Mouse (Mus musculus) kidney, embryonic 14.5 days (tissue): ENCODE data around the gene Ubxn11. TPM values are rescaled to one million over a fixed set of nuclear protein-coding genes. Genes with fewer than 3 reads are reported as not detected.
A peak's percentile ranks its signal among the peaks of the same experiment; 100 is the strongest.

Experiments
- ATAC-seq: fragments of 200-750 bp; cut with Nextera tagmentation; 2 replicates; pipeline ENCODE4 v1.8.0; 2017; ENCODE audit warnings: moderate number of reproducible peaks, mild to moderate bottlenecking, moderate TSS enrichment, moderate library complexity; ENCODE audit not compliant: low FRiP score, low TSS enrichment
- H3K27ac ChIP-seq: fragments of 300-500 bp; sonication (generic); 2 replicates; pipeline ENCODE4 v1.5.1; 2014; ENCODE audit warnings: low read depth, mild to moderate bottlenecking, low read length, moderate library complexity, mixed read lengths
- H3K27me3 ChIP-seq: fragments of 300-500 bp; sonication (generic); 2 replicates; pipeline ENCODE4 v1.6.1; 2014; ENCODE audit warnings: mild to moderate bottlenecking, low read length; ENCODE audit not compliant: control insufficient read depth, insufficient read depth
- H3K36me3 ChIP-seq: fragments of 300-500 bp; sonication (generic); 2 replicates; pipeline ENCODE4 v1.6.1; 2014; ENCODE audit warnings: low read length, mixed read lengths; ENCODE audit not compliant: control insufficient read depth, insufficient read depth
- H3K4me1 ChIP-seq: fragments of 300-500 bp; sonication (generic); 2 replicates; pipeline ENCODE4 v1.6.1; 2014; ENCODE audit warnings: low read length, mixed read lengths; ENCODE audit not compliant: control insufficient read depth, insufficient read depth
- H3K4me2 ChIP-seq: fragments of 300-500 bp; sonication (generic); replicated peaks from 2 replicates; pipeline ENCODE4 v1.6.1; 2014; ENCODE audit warnings: low read depth, mild to moderate bottlenecking, low read length
- H3K4me3 ChIP-seq: fragments of 300-500 bp; sonication (generic); 2 replicates; pipeline ENCODE4 v1.5.1; 2014; ENCODE audit warnings: mild to moderate bottlenecking, low read length
- H3K9ac ChIP-seq: fragments of 300-500 bp; sonication (generic); 2 replicates; pipeline ENCODE4 v1.6.1; 2014; ENCODE audit warnings: low read depth, mild to moderate bottlenecking, low read length, moderate library complexity
- H3K9me3 ChIP-seq: fragments of 300-500 bp; sonication (generic); 2 replicates; pipeline ENCODE4 v1.6.1; 2016; ENCODE audit warnings: low read length; ENCODE audit not compliant: control insufficient read depth
- WGBS: fragments of 180-500 bp; shearing (Covaris S2); extraction: QIAGEN DNeasy Blood & Tissue Kit; methylation state at CpG from one replicate; pipeline ENCODE4 v1.1.7; 2014; 5-methylcytosine and 5-hydroxymethylcytosine counted together
- polyA plus RNA-seq: library from polyadenylated mRNA; unstranded; fragments of >200 nt; fragmentation: Nextera tagmentation; extraction: Ambion mirVana; gene quantifications from 2 replicates; pipeline ENCODE4 v1.2.1, GENCODE M21; 2014

Gene Ubxn11
- polyA plus RNA-seq, 1 experiment from 2014 or later = 9.3 TPM

DNA sequence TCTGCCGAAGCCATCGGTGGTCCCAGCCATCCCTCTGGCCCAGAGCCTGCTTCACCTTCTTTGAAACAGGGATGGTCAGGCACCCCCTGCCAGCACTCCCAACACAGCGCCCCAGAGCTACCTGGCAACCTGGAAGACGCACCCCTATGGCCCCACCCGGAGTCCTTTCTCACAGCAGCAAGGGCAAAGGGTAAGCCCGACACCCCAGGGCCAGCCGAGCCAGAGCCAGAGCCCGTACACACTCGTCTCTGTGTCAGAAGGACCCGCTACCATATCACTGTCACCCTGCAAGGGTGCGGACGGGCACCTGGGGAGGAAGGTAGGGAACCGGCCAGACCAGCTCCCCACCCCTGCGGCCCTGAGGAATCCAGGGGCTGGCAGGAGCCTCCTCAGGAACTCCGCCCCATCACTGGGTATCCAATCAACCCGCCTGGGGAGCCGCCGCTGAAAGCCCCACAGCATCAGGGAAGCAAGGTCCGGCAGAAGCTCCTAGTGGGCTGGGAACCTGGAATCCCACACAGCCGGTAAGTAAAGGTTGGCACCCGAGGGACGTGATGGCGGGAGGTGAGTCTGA, 36.9 kb upstream of the Ubxn11 start:
- Histone ChIP-seq H3K27ac (no peak overlapping the region), H3K9ac (no peak overlapping the region), H3K4me1 (peaks cover 5% of the 10 kb centered on the region; the same call in 1 of the 2 replicates), H3K4me3 (no peak overlapping the region; the same call in 1 of the 2 replicates), H3K9me3 (no peaks in the 10 kb centered on the region), H3K4me2 (peak overlapping the region; percentile 18; the same call in 1 of the 2 replicates), H3K36me3 (no peaks in the 10 kb centered on the region), H3K27me3 (peaks cover 8% of the 10 kb centered on the region; the same call in 1 of the 2 replicates)
- ATAC-seq = no peak
- WGBS = 17% methylated on average over 23 of the region's 23 CpGs

- Histone ChIP-seq H3K4me2 (no peak overlapping the region), H3K9me3 (no peaks in the 10 kb centered on the region), H3K36me3 (no peaks in the 10 kb centered on the region), H3K4me3 (no peak overlapping the region), H3K27ac (no peak overlapping the region), H3K27me3 (peaks cover 8% of the 10 kb centered on the region; the same call in 1 of the 2 replicates), H3K4me1 (peaks cover 5% of the 10 kb centered on the region; the same call in 1 of the 2 replicates), H3K9ac (no peak overlapping the region)
- ATAC-seq = no peak
- 94% methylated on average over 8 of the region's 8 CpGs for WGBS
Measured at GRCm38 (mm10) chr4:134067383-134067782, 35.0 kb upstream of the Ubxn11 start.

DNA sequence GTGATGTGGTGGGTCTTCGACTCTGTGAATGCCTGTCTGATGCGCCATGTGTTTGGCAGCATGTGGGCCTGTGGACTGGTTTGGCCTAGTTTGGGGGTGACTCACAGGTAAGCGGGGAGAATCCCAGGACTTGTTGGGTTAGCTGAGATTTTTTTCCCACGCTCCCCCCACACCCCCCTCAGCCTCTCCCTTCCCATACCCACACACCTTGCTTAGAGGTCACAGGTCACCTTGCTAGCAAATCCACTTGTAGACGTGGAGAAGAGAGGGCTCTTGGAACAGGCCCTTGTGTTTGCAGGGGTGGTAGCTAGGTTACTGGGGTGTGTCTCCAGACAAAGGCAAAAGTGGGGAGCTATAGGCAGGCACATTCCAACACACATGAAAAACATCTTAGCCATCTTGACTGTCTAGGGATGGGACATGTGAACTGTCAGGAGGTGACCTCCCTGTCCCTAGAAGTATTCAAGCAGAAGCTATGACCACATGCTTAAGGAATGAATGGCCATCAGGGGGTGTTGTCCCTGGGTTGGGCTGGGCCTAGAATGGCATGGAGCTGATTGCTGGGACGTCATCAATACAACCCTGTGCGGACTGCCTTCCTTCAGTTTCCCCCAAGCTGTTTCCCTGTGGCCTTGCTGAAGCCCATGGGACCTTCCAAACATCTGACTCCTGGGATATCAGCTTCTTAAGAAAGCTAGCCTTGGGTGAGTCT, 34.4 kb upstream of the Ubxn11 start:
- no peak overlapping the region for H3K9ac ChIP-seq
- no peak overlapping the region for H3K4me3 ChIP-seq
- peaks cover 8% of the 10 kb centered on the region; the same call in 1 of the 2 replicates for H3K27me3 ChIP-seq
- H3K9me3 ChIP-seq = no peaks in the 10 kb centered on the region
- no peaks in the 10 kb centered on the region for H3K36me3 ChIP-seq
- WGBS = 82% methylated on average over 7 of the region's 7 CpGs
- ATAC-seq = no peak
- H3K4me2 ChIP-seq = no peak overlapping the region
- peaks cover 5% of the 10 kb centered on the region; the same call in 1 of the 2 replicates for H3K4me1 ChIP-seq
- no peak overlapping the region for H3K27ac ChIP-seq

- H3K27ac ChIP-seq = no peak overlapping the region
- no peaks in the 10 kb centered on the region for H3K36me3 ChIP-seq
- ATAC-seq = no peak
- no peak overlapping the region for H3K4me3 ChIP-seq
- H3K4me1 ChIP-seq = peaks cover 5% of the 10 kb centered on the region; the same call in 1 of the 2 replicates
- H3K9ac ChIP-seq = no peak overlapping the region
- WGBS = 92% methylated on average over 4 of the region's 4 CpGs
- H3K9me3 ChIP-seq = no peaks in the 10 kb centered on the region
- peaks cover 8% of the 10 kb centered on the region; the same call in 1 of the 2 replicates for H3K27me3 ChIP-seq
- no peak overlapping the region for H3K4me2 ChIP-seq
Measured at GRCm38 (mm10) chr4:134068793-134069580, 33.4 kb upstream of the Ubxn11 start.

DNA sequence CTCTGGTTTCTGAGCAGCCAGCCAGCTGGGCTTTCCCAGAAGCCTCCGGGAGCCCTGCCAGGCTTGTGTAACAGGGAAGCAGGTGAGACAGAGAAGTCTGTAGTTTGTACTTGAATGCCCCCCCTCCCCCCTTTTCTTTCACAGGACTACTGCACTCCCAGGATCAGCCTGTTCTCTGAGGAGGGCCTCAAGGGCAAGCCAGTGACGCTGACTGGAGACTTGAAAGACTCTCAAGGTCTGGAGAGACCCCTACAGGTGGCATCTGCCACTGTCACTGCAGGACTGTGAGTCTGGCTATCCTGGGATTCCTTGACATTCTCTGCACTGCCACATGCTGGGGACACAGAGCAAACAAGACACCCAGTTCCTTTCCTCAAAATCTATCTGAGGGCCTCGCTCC, 23.7 kb upstream of the Ubxn11 start:
- ATAC-seq = peak; percentile 34; the same call in 1 of the 2 replicates
- Histone ChIP-seq H3K36me3 (no peaks in the 10 kb centered on the region), H3K4me2 (no peak overlapping the region), H3K4me1 (peaks cover 3% of the 10 kb centered on the region; the same call in 1 of the 2 replicates), H3K4me3 (no peak overlapping the region), H3K27ac (no peak overlapping the region), H3K27me3 (no peaks in the 10 kb centered on the region), H3K9ac (no peak overlapping the region), H3K9me3 (no peaks in the 10 kb centered on the region)
- 20% methylated on average over 3 of the region's 3 CpGs for WGBS

- Histone ChIP-seq H3K4me2 (no peak overlapping the region), H3K4me1 (peaks cover 3% of the 10 kb centered on the region; the same call in 1 of the 2 replicates), H3K9ac (no peak overlapping the region), H3K36me3 (no peaks in the 10 kb centered on the region), H3K4me3 (no peak overlapping the region), H3K9me3 (peaks cover 2% of the 10 kb centered on the region; the same call in 1 of the 2 replicates), H3K27me3 (no peaks in the 10 kb centered on the region), H3K27ac (no peak overlapping the region)
- no peak for ATAC-seq
- 81% methylated on average over 4 of the region's 4 CpGs for WGBS
Measured at GRCm38 (mm10) chr4:134080674-134081073, 21.7 kb upstream of the Ubxn11 start.

DNA sequence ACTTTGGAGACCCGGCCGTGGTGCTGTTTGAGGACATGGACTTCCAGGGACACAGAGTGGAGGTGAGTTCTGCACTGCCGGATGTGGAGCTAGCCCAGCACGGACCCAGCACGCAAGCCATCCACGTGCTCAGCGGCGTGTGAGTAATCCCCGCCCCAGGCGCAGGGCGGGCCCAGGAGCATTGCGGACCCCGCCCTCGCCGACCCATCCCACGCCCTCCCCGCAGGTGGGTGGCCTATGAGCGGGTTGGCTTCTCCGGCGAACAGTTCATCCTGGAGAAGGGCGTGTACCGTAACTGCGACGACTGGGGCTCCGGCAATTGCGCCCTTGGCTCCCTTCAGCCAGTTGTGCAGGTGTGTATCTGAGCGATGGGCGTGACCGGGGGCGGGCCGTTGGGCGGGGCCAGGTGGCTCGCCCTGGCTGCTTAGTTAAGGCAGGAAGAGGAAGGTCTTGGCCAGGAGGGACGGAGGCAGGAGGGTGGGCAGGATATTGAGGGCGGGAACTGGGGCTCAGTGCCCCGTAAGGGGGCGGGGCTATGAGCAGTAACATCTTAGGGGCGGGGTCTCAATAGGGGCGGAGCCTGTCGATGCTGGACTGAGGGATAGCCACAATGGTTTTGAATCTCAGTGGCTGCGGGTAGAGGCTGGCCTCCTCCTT, 20.5 kb upstream of the Ubxn11 start:
- H3K4me2 ChIP-seq = peak overlapping the region; percentile 52
- H3K4me1 ChIP-seq = peaks cover 3% of the 10 kb centered on the region; the same call in 1 of the 2 replicates
- no peak overlapping the region for H3K27ac ChIP-seq
- under 1% methylated on average over 37 of the region's 41 CpGs for WGBS
- peaks cover 2% of the 10 kb centered on the region; the same call in 1 of the 2 replicates for H3K9me3 ChIP-seq
- H3K27me3 ChIP-seq = no peaks in the 10 kb centered on the region
- H3K4me3 ChIP-seq = peak overlapping the region; percentile 32
- peak; percentile 91 for ATAC-seq
- no peaks in the 10 kb centered on the region for H3K36me3 ChIP-seq
- H3K9ac ChIP-seq = no peak overlapping the region

DNA sequence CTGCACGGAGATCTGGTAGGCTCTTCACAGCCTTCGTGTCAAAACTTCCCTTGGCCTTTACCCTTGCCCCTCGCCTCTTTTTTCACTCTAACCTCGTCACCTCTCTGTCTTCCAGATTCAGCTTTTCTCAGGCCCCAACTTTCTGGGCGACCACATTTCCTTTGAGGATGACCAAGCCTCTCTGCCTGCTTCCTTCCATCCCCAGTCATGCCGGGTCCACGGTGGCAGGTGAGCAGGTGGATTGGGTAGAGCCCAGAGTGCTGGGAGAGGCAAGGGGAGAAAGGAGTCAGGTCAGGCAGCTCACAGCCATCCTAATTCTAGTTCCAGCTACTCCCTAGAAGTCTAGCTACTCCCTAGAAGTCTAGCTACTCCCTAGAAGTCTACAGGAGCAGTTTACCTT, 19.9 kb upstream of the Ubxn11 start:
- Histone ChIP-seq H3K4me1 (peaks cover 3% of the 10 kb centered on the region; the same call in 1 of the 2 replicates), H3K36me3 (no peaks in the 10 kb centered on the region), H3K27me3 (no peaks in the 10 kb centered on the region), H3K9me3 (peaks cover 2% of the 10 kb centered on the region; the same call in 1 of the 2 replicates), H3K9ac (no peak overlapping the region), H3K4me3 (peak overlapping the region; percentile 32), H3K27ac (no peak overlapping the region), H3K4me2 (peak overlapping the region; percentile 52)
- 9% methylated on average over 7 of the region's 7 CpGs for WGBS
- no peak for ATAC-seq
